Mouse (Mus musculus): ENCODE measurements around the gene Golph3.

GRCm38 (mm10) chr15:12317290-12317689 is 4.0 kb upstream of the Golph3 start:
- TF ChIP-seq POLR2A (IDR thresholded peaks at IDR 0.05; ENCODE audit: insufficient read length, low read depth) = no peak
- TF ChIP-seq MAX (IDR thresholded peaks at IDR 0.05; ENCODE audit: low read depth) = no peak

Data from myocyte (in vitro differentiated cells).